Mouse (Mus musculus) cerebellum, adult (tissue): ENCODE results near the gene Dpysl4.

ENCODE experiments used
- ATAC-seq: cut with Nextera tagmentation; 2 replicates; pipeline ENCODE4 v1.9.2; 2017; ENCODE audit warnings: mild to moderate bottlenecking, moderate library complexity, mixed read lengths; ENCODE audit not compliant: insufficient number of reproducible peaks, low FRiP score, low TSS enrichment

Dpysl4 gene

DNA sequence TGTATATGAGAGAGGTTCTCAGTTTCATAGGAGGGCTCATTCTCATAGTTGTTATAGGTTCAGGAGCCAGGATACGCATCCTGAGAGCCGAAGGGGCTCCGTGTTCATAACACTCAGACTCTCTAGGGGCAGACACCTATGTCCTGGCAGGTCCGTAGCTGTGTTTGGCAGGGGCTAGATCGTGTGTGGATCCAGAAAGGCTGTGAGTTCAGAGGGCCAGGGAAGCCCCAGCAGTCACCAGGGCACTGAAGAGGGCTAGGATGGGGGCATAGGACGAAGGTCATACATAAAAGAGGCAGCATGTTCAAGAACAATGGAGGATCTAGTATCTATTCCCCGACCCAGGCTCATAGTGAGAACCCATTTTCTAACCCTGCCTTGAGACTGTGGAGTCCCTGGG, 9.5 kb downstream of the Dpysl4 start:
- ATAC-seq = no peak

DNA sequence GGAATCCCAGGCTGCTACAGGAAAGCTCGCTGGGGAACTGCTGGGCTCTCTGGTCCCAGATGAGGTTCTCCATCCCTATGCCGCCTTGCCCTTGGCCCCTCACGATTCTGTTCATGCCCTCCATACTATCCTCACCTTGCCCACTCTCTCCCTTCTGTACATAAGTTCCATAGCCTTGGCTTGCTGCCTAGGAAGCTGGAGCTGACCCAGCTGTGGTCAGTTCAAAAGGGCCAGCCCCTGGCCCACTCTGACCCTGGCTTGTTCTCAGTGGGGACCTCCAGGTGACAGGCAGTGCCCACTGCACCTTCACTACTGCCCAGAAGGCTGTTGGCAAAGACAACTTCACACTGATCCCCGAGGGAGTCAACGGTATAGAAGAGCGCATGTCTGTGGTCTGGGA, 10.6 kb downstream of the Dpysl4 start:
- ATAC-seq = no peak

DNA sequence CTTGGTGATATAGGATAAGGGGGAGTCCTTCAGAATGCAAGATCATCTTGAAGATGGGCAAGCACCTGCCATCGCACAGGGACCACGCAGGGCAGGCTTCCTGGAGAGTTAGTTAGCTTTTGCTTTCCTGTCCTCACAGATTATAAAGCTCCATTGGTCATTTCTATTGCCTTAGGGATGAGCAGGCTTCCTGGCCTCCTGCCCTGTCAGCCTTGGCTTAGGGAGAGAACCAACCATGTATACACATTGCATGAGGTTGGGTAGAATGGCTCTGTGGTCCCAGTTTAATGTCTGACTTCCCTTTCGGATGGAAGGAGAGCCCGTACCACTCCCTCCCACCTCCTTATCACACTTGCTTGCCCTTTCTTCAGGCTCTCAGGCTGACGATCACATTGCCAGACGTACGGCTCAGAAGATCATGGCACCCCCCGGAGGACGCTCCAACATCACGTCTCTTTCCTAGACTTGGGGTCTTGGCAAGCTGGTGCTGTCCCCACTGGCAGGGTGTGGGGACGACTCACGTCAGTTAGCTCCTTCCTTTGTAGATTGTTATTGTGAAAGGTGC, 14.8 kb downstream of the Dpysl4 start:
- no peak for ATAC-seq

DNA sequence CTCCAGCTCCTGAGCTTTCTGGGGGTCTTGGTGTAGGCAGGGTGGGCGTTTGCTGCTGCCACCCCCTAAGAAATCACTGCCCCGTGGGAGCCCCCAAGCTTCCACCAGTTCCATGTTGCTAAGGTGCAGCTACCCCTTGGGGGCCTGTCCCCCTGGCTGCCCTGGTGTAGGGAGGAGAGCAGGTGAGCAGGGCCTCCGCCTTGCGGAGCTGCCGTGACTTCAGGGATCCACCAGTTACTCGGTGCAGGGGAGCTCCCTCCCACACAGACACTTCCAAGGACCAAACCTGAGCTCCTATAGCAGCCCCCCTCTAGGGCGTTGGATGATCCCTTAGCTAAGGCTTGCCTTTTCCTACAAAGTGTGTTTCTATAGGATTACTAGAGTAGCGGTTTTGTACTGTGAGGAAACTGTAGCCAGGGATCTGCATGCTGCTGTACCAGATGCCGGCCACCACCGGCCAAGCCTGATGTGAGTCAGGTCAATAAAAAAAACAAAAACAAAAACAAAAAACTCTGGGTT, 15.5 kb downstream of the Dpysl4 start:
- ATAC-seq = no peak

DNA sequence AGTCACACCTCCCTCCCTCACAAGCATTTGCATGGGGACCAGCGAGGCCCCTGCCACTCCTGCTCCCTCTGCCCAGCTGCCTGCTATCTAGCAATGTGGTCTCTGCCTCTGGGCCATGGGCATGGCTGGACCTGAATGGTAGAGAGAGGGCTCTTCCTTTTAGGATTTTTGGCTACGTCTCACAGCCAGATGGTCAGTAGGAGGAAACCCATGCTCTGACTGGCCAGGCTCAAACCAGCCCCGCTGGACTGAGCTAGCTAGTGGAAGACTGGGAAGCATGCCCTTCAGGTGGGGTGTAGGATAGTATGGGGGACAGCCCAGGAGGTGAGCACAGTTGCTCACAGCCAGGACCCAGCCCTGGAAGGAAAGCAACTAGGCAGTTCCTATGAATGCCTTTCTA, 16.0 kb downstream of the Dpysl4 start:
- ATAC-seq = peak; percentile 67

DNA sequence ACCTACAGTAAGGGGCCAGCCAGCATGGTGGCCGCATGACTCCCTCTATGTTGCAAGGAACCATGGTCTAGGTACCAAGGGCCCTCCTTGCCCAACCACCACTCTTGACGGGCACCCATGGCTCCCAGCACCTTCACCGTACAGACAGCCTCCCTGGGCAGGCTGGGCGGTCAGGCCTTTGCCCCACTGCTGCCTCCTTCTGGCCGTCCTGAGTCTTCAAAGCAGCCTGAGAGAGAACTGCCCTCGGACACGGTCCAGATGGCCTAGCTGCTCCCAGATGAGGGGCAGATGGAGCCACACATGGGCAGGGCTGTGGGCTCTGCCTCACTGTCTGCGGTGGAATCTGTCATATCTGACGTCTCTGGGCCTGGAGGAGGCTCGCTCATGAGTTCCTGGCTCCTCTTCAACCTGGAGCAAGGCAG, 18.2 kb downstream of the Dpysl4 start:
- ATAC-seq = no peak

DNA sequence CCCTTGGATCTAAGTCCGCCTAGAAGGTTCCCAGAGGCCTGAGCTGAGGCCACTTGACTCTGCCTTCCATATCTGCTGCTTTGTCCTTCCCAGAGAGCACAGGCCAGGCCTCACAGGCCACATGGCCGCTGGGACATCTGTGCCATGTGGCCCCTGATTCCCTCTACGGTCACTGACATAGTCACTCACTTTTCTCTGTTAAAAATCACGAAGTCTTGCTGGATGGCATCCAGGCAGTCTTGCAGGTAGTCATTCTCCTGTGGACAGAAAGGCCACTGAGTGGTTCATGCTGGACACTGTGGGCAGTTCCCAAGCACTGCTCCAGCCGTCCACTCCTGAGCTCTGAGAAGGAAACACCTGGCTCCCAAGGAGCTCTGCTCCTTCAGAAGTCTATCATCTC, 19.3 kb downstream of the Dpysl4 start:
- ATAC-seq = no peak

DNA sequence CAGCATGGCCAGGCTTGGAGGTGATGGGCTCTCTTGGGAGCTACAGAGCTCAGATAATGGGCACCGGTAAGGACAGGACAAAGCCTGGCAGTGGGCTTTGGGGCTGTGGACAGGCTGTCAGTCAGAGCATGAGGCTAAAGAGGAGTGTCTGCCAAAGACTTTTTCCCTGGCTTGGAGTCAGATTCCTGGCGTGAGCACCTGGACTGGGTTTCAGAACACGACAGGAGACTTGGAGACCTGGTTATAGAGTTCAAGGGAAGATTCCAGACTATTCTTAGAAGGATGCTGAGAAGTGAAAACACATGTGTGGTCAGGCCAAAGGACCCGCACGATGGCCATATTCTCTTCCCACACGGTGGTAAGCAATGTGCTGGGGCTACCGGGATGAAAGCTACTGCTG, 19.9 kb downstream of the Dpysl4 start:
- no peak for ATAC-seq

DNA sequence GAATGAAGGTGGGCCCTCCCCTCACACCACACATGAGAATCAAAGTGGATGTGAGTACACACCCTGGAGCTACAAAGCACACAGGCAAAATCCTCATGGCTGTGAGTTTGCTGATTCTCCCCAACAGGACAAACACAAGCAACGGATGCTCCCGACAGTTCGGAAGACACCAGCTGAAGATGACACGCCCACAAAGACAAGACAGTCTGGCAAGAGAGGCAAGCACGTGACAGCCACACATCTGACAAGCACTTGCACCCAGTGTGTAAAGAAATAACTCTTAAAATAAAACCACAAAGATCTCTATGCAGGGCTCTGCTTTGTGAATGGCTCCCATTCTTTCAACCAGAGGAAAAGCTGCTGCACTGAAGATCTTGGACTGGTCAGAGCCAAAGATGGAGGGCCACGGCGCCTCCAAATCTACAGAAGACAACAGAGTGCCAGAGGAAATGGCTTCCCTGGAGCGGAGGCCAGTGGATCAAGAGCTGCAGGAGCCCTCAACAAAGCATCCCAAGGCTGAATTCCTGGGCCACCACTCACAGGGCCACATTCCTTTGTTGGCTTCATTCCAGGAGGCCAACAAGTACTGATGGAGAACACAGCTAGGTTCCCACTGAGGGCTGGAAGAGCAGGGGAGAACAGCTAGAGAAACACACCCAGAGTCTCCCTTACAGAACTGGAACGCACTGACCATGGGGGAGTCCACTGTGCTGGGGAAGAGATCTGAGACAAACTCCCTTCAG, 22.3 kb downstream of the Dpysl4 start:
- ATAC-seq = no peak

DNA sequence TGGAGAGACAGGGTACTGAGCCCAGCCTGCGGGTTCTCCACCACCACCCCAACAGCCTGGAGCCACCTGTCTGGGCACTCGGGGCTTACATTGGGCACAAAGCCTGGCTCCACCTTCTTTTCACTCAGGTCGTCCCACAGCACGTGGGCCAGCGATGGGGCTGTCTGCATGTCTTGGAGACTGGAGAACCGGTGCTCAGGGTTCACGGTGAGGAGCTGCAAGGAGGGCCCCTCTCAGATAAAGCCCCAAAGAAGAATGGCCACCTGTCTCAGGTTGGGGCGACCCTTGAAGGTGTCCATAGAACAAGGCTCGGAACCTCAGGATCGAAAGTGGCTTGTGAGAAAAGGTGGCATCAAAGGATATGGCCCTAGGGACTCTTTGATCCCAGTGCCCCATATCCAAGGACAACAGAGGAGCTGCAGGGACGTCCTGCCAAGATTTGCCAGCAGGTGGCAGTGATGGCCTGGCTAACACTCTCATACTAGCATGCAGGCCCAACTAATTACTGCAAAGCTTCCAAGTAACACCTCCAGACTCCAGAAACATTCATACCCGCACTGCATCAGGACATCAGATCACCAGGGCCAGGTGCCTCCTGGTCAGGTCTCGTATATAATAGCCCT, 33.5 kb downstream of the Dpysl4 start:
- ATAC-seq = peak; percentile 75

DNA sequence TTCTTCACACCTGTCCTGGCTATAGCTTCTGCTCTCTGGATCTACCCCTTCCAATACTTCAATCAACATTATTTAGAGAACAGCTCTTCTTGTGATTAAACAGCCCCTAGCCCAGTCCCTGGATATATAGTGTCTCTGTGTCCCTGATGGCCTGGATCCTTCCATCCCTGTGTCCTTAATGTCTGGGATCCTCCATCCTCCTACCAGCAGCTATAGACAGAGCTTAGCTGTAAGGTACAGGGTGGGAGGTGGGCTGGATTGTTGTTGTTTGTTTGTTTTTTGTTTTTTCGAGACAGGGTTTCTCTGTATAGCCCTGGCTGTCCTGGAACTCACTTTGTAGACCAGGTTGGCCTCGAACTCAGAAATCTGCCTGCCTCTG, 34.0 kb downstream of the Dpysl4 start:
- no peak for ATAC-seq

DNA sequence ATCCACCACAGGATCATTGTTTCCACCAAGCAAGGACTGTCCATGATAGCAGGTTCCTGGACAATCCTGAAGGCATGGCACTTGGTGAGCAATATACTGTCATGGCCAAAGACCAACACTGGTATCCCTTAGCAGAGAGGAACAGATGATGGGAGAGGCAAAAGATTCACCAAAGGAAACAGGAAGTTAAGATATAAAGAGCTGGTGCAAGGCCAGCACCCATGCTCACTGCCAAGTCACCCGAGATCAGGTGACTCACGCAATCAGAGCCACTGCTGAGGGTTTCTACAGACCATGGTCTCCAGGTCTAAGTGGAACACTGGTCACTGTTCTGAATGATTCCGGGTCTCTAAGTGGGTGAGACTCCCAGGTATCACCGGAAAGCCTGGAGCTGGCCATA, 40.1 kb downstream of the Dpysl4 start:
- ATAC-seq = no peak

DNA sequence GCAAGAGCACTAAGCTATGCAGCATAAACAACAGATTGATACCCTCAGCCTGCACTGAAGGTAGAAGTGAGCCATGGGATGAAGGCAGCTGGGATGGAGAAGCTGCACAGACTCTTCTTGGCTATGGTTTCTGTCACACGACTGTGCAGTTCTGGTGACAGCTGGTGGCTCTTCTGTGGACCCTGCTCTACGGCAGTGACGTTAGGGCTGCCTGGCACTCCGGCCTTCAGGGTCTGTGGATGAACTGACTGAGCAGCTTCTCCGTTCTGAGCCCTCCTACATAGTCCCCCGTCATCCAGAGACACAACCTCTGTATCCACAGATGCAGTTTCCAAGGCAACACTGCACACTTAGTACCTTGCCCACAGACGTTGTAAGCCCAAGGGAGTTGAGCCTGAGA, 40.7 kb downstream of the Dpysl4 start:
- ATAC-seq = no peak

DNA sequence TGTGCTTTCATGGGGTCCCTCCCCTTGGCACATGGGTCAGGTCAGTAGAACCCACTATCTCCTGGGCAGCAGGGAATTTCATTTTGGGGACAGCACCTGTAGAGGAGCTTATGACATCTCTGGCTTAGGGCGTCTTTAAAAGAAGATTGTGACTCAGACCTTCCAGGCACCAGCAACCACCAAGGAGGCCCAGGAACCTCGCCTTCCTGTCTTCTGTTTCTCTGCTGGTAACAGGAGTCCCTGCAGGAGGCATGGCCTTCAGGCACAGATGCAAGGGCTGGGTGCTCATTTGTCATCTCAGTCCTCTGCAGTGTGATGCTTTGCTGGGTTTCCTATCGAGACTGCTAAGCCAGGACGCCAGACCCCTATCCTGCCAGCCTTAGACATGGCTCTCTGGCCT, 43.2 kb downstream of the Dpysl4 start:
- ATAC-seq = no peak

DNA sequence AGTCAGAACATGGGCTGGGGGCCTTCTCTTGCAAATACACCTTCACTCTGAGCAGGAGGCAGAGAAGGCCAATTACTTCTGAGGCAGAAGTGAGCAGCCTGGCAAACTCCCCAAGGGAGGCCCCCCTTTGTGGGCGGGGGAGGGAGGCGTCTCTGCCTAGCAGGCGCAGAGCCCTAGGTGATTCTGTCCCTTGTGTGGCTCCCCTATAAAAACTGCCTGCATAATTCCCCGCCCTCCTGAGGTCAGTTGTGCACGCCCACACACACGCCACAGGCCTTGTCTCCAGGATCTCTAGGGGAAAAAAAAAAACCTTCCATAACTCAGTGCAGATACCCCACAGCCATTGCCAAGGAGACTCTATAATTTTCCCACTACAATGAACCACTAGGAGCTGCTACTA, 44.6 kb downstream of the Dpysl4 start:
- no peak for ATAC-seq

DNA sequence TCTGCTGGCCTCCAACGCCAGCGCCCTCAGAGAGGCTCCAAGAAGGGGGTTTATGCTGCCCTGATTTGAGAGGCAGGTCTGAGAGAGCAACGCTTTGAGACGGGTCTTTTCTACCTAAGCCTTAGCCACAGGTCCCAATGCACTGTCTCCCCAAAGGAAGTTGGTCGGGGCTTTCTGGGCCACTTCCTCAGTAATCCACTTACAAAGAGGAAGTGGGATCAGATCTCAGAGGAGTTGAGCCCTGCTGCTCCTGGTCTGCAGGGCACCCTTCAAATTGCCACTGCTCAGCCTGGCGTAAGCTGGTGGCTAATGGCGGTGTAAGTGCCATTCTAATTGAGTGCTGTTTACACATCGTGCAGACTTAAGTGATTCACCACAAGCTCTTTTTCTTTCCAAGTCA, 45.7 kb downstream of the Dpysl4 start:
- ATAC-seq = no peak

DNA sequence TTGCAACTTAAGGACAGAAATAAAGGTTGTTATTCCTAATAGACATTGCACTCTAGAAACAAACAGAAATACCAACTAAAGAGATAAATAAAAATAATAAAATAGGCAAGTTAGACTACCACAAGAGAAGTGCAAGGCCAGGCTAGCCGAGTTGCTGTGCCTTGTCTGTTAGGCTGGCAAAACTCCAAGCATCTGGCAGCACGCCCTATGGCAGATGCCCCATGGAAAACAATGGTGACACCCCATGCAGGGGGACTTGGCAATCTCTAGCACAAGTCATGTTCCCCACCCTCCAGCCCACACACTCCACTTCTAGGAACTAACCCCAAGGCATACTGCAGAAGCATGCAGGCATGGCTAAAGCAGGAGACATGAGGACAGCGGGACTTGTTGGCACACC, 47.6 kb downstream of the Dpysl4 start:
- no peak for ATAC-seq

DNA sequence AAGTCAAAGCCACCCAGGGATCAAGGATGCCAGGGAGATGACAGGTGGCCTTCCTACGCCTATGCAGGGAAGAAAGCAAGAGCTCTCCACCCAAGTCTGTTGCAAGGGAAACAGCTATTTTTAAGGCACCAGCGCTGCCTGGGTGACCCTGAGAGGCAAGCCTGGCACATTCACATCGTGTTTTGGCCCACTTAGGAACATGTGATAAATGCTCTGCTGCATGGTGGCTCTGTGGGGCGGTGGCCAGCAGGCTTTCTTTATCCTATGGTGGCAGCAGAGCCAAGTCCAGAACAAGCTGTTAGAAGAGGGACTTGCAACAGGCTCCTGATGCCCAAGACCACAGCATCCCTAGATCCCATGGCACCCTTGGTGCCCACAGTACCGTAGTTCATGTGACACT, 49.4 kb downstream of the Dpysl4 start:
- no peak for ATAC-seq

DNA sequence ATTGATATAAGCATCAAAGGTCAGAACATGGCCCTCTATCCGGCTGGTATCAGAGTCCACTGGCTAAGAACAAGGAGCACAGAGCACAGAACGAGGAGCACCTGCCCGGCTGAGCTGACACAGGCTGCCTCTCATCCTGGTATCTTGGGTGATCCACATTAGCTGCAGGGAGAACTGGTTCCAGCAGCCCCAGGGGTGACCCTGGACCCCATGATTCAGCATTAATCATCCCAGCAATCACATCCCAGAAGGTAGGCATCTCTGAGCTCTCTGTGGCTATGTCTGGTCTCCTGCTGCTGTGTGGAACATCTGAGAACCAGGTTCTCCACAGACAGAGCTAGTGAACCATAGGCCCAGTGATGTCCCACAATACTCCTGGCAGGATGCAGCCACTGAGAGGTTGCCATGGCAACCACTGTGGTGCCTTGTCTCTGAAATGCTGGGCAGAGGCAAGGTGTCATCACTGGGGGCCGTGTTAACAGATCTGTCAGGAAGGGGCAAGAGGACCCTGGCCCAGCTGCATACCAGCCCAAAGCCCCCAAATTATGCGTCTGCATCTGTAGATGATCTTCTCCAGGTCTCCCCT, 51.2 kb downstream of the Dpysl4 start:
- no peak for ATAC-seq

DNA sequence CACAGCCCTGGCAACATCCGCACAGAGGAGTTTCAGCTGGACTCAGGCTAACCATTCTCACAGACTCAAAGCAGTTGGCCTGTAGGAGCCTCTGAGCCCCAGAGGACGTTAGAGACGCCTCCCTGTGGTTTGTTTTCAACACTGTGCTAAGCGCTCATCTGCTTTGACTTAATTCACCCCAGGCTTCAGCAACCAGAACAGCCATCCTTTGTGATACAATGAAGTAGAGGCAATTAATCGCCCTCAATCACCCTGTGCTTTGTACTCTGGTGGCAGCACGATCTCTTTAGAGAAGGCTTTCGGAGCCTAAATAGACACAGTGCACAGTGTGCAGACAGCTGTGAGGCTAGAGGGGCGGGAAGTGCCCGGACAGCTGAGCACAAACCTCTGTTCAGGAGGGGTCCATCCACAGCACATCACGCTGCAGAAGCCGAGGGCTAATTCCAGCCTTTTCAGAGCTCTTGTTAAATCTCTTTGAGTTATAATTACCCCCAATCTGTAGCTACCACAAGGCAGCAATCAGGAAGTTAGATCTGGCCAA, 54.2 kb downstream of the Dpysl4 start:
- no peak for ATAC-seq

DNA sequence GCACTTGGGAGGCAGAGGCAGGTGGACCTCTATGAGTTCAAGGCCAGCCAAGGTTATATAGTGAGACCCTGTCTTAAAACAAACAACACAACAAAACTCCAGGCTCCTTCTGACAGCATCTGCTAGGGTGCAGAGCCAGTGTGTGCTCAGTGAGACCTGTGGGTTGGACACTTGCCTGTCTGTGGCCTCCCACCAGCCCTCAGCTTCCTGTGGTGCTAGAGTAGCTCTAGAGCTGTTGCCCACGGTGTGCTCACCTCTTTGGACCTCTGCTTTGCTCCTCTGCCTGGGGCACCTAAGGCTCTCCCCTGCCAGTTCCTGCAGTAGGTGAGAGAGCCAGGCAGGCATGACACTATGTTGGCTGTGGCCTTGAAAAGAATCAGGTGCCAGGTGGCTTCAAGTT, 58.0 kb downstream of the Dpysl4 start:
- ATAC-seq = no peak
